Mouse (Mus musculus): ENCODE measurements around the gene Nobox. TPM values are rescaled to one million over a fixed set of nuclear protein-coding genes. Genes with fewer than 3 reads are reported as not detected.
A peak's percentile ranks its signal among the peaks of the same experiment; 100 is the strongest.

The Nobox gene
- total RNA-seq (2021): not detected
- long read RNA-seq, experiment 1: 0 reads
- long read RNA-seq, experiment 2: 0 reads

DNA sequence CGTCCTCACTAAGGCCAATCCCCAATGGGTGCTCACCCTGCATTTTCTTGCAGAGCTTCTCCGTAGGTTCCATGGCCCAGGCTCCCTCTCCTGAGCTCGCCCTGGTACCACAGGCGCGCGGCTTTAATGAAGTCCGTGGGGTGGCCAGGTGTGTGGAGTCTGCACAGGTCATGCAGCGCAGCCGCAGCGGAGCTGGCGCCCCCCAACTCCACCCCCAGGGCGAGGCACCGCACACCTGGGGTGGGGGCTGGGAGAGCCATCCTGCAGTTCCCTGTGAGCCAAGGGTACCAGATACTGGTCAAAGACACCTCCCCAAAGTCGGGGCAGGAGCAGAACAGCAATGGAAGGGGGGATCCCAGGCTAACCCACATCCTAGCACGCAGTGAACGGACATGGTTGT is at the start of gene Nobox:
TSS of gene Nobox (minus strand) at position 101 of the 400 bp plus-strand sequence.
- DNase-seq: no peak

DNA sequence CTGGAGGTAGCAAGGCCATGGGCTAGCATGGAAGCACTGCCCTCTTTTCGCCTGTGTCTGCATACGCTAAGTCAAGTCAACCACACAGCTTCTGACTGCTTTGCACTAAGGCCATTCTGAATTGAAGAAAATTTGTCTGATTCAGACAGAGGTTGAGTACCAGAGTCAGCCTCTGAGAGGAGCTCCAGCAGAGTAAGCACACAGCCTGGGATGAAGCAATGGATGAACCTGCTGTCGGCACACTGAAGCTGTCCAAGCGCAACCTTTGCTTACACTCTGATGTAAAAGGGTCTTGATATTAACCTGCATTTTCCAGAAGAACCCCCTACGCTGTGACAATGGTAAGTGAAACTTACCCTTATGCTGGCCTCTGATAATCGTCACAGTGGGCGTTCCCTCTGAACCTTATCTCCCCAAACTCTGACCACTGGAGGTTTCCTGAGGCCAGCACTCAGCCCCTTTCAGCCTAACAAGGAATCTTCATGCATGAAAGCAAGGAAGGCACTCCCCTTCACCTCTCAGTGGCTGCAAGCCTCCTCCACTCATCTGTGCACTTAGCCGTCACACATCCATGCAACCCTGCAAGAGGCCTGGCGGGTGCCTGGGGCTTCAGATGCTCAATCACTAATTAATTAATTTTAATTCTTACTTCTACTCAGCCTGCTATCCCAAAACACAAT is 45.3 kb upstream of the Nobox start:
- DNase-seq: no peak

DNA sequence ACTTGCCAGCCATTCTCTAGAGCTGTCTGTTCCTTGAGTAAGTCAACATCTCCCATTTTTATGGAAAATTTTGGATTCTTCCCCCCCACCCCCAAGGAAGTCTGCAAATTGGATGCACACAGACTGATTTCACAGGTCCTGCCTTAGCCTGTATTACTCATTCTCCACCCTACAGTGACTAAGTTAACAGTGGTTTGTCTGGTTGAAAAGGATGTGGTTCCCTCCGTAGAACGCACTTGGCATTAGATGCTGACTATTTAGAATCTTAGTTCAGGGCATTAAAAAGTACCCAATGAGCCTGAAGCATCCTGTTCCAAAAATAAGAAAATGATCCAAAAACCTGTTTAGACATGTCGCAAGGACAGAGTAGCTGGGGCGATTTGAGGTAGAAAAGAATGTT is 44.1 kb upstream of the Nobox start:
- no peak for DNase-seq

DNA sequence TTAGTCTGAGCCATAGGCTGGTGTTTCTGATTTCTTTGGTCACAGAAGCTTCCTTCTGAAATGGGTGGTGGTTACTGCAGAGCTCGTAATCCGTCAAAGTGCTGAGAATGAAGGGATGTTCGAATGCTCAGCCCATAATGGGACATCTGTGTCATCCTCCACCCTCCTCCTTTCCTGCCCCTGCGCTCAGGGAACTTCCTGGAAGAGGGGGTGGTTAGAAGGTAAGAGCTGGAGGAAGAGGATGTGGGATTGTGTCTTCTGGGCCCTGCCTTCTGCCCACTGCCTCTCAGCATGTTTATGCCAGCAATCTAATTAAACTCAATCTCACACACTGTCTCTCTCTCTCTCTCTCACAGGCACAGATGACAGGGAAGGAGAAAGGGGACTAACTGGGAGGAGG is 39.7 kb upstream of the Nobox start:
- DNase-seq: no peak

DNA sequence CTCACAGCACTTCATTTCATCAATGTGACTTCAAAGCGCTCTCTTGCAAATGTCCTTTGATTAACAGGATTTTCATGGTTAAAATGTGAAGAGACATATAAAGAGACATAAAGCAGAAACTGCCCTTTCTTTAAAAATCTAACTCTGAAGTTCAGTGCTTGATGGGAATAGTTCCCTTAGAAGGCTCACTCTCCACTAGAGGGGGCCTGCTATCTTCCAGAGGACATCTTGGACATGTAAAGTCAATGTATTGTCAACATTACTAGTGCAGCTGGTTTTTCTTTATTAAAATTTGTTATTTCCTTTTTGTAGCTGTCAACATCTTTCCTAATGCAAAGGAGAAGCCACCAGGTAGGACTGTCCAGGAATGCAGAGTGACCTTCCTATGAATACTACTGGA is 38.3 kb upstream of the Nobox start:
- no peak for DNase-seq

DNA sequence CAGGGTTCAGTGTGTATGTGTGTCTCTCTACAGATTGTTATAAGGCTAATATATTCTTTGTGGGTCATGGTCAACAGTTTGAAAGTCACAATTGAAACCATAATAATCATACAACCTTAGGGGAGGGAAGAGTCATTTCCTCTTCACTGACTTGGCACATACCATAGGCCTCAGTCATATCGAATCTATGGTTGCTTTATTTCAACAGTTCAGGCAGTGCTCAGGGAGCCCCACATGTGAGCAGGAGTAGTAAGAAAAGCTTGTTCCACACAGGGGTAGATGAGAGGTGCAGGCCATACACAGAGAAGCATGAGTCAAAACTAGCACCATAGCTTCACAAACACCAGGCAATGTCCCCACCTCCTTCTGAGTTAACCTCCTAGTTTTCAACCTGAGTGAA is 33.7 kb upstream of the Nobox start:
- DNase-seq: no peak

DNA sequence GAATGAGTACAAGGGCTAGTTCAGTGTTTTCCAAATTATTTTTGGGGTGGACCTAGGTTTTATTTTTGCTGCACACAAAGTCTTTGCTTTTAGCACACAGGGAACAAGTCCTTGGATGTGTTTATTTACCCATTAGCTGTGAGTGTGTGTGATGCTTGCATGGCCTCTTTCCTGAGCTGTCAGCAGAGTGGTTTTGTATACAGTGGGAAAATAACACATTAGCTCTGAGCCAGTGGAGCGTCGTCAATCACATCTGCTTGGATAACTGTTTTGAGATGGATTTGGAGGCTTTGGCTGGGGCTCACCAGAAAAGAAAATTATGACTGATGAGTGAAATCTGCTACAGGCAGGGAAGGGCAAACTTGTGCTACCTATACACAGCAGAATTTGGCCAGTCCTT is 33.0 kb upstream of the Nobox start:
- DNase-seq: no peak

DNA sequence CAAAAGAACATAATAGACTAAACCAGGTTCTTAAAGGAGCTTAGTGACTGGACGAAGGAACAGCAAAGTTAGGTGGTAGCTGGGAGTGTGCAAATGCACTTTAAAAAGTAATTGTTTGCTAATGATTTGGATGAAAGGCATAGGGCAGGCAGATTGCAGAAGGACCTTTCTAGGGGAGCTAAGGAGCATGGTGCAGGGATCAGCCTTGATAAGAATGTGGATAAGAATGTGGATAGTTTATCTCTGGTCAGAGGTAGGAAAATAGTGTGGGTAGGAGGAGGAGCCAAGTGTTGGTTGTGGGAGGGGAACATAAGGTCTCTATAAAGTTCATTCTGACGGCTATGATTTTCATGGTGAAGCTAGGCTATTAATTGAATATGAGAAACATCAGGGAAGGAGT is 29.4 kb upstream of the Nobox start:
- no peak for DNase-seq

DNA sequence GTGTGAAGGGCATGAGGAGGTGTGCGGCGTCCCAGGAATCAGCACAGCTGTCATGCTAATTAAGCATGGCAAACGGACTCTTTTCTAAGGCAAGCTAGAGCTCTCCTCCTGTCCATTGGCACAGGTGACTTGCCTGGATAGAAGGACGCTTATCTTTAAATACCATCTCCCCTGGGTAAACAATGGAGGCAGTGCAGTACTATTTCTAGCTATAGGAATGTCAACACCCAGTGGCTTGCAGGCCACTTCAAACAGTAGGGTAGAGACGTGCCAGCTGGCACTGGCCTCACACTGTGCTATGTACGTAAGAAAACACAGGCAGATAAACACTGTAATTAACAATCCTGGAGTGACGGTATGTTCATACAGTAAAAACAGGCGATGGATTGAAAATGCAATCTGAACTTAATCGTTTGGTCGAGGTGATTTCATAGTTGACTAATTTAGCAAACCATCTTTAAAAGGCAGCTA is 28.2 kb upstream of the Nobox start:
- DNase-seq: peak; percentile 22

DNA sequence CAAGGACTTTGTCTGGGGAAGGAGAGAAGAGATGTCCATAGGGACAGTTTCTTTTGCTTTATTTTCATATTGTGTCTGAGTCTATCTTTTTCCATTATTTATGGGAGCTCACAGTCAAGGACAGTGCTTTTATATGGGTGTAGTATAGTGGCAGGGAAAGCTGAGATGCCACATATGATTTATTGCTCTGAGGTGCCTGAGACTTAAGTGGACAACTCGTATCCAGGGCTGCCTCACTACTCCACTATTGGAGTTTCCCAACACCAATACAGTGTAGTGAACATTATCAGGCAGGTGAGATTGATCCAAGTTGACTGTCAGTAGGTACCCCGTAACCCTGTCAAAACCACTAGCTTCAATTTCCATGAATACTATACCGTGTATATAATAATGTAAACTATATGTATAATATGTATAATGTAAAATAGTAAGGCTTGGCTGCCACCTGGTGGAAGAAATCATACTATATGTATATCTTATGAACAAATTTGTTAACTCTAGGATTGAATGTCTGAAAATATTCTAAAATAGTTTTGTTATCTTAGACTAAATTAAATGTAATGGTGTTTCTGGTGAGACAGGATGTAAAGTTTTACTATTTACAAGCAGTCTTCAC is 26.4 kb upstream of the Nobox start:
- no peak for DNase-seq

DNA sequence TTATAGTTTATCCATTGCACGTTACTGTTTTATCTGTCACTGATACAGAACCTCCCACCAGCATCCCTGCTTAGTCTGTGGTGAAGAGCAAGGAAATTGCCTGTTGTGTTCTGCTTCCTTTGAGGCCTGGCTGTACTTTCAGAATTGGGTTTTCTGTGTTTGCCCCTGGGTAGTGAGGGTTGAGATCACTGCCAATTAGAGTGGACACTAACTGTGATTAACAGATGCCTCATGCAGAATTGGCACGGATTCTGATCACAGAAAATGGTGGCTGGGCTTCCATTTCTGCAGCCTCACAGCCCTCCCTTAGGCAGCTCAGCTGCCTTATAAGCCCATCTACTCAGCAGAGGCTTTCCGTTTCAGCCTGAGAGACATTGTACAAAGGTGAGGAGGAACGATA is 24.1 kb upstream of the Nobox start:
- DNase-seq: no peak

DNA sequence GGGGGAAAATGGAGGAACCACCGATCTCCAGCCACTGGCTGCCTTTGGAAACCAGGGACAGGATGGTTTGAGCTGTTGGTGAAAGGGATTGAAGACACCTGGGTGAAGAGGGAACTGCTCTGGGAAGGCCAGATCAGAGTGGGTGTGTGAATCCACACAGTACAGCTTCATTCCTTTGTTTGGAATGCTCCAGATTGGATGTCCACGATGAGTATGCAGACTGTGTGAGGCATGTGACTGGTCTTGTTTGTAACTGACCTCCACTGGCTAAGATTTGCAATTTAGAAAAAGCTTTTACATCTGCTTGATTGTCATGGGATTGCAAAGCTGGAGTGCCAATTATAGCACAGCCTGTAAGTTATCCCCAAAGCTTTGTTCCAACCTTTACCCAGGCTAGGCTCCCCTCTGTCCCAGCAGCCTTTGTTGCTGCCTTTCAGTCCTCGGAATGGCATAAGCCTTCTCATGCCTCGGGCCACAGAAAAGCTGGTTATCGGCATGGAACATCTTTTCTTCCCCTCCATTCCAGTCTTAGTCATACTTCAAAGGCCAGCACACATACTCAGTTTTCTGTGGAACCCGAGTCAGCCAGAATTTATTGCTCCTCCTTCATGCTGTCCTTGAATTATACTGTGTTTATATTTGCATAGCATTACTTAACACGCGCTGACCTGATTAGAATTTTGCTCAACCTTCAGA is 3.8 kb upstream of the Nobox start:
- no peak for DNase-seq

DNA sequence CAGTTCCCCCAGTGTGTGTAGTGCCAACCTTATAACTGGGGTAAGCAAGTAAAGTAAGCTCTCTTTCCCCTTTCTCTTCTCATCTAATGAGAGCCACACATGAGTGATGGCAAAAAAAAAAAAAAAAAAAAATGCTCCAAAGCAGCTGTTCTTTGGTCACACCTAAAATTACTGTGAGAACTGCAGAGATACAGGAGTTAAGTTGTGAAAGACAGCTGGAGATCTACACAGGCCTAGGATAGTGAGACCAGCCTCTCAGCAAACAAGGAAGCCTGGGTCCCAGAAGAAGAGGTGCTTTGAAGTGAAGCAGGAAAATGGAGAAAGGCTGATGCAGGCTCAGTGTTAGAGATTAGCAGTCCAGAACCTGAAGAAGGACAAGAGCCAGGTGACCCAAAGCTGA is 3.2 kb upstream of the Nobox start:
- DNase-seq: no peak

DNA sequence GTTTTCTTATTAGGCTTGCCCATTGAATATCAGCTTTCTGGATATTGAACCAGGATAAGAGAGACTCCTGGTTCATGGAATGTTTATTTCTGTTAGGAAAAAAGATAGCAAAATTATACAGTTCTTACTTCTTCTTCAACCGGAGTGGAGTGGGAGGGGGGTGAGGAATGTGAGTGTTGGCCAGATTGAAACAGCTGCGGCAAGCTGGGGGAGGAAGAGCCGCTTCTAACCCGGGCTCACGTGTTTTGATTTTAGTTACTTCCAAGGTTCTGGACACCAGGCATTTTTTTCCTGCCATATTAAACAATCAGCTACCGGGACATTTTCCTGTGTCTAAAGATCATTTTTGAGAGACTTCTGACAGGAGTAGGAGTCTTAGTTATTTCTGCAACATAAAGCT is 717 bp upstream of the Nobox start:
- DNase-seq: no peak

DNA sequence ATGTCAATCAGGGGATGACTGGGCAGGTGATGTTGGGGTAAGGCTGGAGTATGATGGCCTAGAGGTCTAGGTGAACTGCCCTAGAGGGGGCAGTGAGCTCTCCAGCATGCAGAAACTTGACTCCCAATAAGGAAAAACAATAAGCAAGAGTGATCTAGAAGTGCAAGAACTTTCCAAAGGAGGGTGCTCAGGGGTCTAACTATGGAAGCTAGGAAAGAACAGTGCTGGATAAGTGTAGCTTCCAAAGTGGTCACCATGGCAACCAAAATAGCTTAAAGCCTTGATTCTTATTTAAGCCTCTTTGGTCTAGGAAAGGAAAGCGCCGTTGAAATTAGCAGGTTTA is 11.9 kb downstream of the Nobox start:
- no peak for DNase-seq

DNA sequence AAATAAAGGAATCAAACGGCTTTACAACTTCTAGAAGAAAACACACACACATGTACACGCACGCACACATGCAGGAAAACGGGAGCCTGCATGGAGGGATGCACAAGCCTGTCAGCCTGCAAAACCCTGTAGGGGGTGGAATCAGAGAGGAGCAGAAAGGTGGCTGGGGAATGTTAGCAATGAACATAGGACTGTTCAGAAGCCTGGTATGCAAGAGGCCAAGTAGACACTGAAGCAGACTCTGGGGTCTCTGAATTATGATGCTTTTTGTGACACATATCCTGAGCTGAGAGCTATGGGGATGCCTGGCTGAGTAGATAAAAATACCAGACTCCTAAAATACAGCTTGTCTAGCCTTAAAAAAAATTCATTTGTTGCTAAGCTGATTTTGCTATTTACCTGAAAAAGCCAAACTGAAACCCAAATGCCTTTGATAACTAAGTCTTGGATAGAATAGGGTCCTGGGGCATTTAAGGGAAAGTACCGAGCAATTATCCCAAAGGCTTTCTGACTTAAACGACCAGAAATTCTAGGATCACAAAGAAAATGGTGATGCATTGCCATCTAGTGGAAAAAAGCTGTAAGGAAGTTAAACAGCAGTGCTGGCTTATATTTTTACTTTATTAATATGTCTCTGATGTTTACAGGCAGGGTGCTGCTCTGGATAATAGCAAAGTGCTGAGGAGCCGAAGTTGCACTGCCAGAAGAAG is 12.4 kb downstream of the Nobox start:
- peak; percentile 14 for DNase-seq

DNA sequence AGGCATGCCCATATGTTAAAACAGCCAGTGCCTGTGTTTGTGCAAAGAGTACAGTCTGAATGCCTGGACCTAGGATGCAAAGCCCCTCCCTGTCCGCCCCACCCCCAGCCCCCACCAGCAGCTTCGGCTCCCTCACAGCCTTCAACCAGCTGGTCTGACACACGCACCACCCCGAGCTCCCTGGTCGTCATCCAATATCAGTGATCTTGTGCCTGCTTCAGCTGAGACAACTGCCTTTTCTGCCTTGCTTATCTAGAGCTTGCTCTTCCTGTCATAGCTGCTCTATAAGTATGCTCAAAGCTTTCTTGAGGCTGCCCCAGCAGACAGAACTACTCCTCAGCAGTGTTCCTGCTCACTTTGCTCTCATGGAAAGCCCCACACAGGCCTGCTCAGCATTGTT is 13.4 kb downstream of the Nobox start:
- DNase-seq: no peak

DNA sequence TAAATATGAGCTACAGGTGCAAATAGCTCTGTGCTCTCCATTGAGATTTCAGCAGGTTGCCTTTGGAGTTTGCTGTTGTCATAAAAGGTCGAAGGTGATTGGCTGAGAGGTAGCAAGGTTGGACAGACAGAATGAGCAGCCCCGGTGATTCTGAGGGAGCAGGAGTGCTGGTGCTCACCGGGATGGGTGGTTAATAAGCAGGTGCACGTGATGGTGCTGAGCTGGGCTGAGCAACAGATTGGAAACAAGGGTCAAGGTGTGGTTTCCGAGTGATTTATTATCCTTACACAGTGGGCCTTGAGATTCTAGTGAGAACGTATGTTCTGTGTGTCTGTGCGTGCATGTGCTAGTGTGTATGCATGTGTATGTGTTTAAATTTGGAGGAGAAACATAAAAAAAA is 16.2 kb downstream of the Nobox start:
- DNase-seq: no peak

DNA sequence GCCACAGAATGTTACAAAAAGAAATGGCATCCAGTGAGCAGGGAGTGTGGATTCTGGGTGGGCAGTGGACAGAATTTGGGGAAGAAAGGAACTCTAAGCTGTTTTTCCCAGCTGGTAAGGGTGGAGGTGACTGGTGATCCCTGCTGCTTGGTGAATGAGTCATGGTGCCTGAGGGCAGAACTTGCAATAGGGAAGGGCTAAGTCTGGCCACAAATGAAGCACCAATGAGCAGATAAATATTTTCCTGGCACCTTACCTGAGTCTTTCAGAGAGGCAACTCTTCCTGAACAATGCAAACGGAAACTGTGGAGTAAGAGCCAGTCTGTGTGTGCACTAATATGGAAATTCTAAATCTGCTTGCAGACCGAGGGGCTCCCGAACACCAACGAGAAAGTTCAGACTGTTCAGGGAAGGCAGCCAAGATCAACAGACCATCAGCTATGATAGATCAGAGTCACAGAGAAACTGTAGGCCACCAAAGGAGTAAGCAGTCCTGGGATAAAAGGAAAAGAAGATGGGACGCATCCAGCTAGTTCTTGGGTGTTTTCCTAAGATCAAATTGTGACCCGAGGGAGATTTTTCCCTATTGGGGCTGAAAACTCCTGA is 16.8 kb downstream of the Nobox start:
- peak; percentile 27 for DNase-seq

DNA sequence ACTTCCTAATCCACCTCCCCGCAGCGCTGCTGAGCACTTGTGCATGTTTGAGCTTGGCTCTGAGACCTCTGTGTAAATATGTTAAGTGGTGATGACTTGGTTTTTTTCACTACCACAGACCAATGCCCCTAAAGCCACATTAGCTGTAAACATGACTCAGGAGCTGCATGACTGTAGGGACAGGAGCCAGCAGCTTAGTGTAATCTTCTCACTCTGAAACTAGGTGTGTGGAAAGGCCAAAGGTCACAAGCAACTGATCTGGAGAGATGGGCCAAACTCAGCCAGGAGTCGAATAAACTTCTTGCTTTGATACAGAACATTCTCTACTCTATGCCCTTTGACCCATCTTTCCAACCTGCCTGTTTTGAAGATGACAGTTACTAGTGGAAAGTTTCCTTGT is 17.3 kb downstream of the Nobox start:
- DNase-seq: no peak

DNA sequence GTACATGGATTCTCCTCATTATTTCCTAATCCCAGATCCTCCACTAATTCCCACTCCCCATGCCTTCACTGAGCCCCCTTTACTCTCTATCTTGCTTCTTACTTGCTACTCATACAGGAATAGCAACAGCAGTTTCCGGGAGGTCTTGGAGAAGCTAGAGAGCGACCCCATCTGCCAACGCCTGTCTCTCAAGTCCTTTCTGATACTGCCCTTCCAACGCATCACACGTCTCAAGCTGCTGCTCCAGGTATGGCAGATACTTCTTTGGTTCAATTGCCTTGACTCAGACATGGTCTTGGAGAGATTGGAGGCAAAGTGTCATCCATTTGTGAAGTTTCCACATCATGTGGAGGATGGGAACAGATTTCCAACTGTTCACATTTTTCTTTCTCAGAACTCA is 28.9 kb downstream of the Nobox start:
- DNase-seq: no peak

DNA sequence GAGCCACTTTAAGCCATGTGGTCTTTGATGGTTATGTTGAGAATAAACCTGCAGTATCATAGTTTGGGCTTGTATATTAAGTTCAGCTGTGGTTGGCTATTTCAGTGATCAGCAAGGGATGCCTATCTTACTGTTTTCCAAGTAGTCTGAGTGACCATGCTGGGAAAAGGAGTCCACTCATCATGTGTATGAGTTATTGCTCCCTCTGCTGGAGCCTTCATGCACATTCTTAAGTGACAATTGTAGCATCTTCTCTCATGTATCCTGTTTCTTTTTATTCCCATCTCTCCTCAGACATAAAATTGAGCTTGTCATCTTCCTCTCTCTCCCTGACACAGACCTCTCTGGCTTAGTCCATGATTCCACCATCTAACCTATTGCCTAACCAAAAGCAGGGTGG is 31.1 kb downstream of the Nobox start:
- no peak for DNase-seq

DNA sequence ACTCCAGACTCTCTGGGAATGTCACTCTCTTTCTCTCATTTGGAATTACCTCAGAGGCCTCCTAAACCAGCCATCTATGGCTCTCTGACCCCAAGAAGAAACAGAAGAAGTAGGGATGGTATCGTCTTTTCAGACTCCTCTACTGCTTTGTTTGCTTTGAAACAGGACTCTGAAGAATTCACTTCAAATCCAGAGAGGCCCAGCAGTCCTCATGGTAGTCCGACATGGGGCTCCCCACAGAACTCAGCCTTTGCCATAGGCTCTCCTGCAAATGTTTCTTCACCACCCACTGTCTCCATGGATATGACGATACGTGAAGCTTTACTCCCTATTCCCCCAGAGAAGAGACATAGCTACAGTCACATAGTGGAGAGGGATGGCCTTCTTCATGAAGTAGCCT is 35.2 kb downstream of the Nobox start:
- DNase-seq: no peak
